Mouse (Mus musculus) left cerebral cortex, adult 11 months (tissue): ENCODE measurements at regions not wholly inside any gene's neighbourhood (a gene's known extent, or its start where the extent isn't known, plus 50 kb on each side); places are given as distances from the start of the nearest gene placed in this dataset.

Source experiments
- DNase-seq: peaks from one replicate; pipeline ENCODE4 v3.0.0; 2022; ENCODE audit warnings: low spot score

DNA sequence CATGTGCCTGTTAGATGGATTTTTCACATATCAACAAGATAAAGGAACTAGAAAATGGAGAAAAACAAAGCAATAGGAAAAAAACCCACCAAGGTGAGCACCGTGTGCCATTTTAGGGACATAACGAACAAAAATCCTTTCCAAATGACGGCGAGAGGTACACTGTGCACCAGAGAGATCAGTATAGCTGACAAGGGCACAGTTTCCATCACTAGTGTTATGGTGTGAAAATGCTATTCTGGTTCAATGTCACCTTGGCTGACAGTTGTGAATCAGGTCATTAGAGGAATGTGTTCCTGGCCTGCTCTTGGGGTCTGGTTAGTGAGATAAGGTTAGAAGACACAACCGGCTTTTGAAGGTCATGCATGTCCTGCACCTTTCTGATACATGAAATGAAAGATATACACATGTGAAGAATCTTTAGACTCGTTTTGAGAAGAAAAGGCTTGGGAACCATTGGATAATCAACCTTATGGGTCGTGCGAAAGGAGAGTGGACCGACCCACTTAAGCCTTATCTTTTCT, 76.5 kb upstream of the P2ry1 start:
- DNase-seq = no peak

- DNase-seq = no peak
Observed at GRCm38 (mm10) chr3:60928910-60929309, 73.7 kb upstream of the P2ry1 start.

GRCm38 (mm10) chr3:60934492-60934891, 68.1 kb upstream of the P2ry1 start:
- no peak for DNase-seq

DNA sequence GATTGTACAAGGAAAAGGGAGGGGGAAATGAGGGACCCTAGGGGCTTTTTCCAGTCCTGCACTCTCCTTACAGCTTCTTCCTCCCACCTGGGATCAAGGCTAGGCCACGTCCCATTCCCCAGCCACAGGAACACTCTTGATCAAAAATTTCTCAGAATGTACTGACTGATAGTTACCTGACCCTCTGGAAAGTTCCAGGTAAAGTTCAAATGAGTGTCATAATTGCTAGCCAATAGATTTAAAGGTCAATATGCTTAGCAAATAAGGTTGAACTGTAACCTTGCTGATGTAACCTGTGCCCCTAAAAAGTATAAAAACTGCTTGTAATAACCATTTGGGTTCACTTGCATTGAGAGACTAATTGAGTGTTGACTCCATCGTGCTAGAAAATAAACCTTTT, 61.1 kb upstream of the P2ry1 start:
- DNase-seq = no peak

DNA sequence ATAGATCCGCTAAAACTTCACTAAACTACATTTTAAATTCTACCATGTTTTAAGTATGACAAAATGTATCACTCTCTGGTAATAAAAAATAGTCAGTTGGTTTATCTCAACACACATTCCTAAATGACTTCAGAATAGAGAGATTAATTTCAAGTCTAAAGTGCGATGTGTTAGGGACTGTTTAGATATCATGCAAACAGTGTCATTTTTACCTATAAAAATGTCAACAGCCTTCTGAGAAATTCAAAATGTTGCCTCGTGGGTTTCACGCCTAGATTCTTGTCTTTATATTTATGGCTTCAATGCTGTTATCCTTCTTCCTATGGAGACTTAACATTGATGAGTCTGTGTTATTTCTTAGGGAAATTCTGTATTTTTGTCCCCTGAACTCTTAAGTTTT, 53.7 kb upstream of the P2ry1 start:
- DNase-seq = no peak
